Mouse (Mus musculus): ENCODE measurements around the gene Rcl1. TPM values are rescaled to one million over a fixed set of nuclear protein-coding genes. Genes with fewer than 3 reads are reported as not detected.

Gene Rcl1
- total RNA-seq, 2 experiments from 2014 or later, result 25.8 to 30.1 TPM

DNA sequence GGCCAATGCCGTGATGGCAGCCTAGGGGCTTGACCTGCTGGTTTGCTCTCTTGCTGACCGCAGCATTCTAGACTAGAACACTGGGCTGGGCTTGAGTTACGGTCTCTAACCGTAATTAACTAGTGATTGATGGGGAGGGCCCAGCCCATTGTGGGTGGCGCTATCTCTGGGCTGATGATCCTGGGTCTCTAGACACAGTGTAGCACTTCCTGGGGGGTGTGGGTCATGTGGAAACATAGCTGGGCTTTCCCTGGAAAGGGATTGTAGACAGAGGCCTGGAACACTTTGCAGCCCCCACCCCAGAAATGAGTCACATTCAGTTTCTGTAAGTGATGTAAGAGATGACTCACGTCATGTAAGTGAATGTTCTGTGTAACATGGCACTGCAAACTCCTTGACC, 48.9 kb downstream of the Rcl1 start:
- no peak for DNase-seq

DNA sequence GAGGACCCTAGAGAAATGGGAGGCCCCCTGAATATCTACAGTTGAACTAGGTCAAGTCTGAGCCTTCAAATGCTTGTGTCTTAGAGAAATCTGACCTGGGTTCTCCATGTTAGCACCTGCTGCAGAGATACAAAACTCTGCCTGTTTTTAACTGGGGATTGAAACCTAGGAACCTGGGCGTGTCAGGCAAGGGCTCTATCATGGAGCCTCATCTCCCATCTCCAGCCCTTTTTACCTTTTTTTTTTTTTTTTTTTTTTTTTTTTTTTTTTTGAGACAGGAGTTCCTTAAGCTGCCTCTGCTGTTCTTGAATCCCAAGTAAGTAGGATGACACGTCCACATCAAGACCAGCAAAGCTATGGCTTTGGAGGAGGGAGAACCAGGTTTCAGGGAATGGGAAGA, 50.3 kb downstream of the Rcl1 start:
- DNase-seq, result no peak

DNA sequence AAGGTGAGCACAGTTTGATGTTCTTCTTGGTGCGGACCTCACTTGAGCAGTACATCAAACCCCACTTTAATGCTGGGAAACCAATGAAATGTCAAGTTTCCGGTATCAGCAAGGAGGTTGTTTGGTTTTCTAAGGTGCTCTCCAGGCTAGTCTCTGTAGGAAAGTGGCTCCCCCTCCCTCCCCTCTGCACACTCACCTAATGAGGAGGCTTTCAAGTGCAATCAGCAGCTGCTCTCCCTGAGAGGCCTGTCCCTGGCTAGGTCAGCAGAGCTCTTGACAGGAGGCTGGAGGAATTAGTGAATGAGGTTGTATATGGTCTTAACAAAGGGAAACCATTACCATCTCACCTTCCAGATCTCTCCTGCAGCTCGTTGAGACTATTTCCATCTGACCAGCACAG, 54.4 kb downstream of the Rcl1 start:
- DNase-seq, result no peak

DNA sequence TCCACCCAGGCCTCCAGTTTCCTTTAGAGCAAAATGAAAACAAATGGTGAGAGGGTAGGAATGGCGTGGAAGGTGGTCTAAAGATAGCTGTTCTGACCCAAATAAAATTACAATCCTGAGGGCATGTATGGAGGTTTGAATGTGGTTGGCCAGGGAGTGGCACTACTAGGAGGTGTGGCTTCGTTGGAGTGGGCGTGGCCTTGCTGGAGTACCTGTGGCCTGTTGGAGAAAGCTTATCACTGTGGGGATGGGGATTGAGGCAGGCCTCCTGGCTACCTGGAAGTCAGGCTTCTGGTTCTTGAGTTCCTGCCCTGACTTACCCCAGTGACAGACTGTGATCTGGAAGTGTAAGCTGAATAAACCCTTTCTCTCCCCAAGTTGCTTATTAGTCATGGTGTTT, 55.2 kb downstream of the Rcl1 start:
- no peak for DNase-seq

DNA sequence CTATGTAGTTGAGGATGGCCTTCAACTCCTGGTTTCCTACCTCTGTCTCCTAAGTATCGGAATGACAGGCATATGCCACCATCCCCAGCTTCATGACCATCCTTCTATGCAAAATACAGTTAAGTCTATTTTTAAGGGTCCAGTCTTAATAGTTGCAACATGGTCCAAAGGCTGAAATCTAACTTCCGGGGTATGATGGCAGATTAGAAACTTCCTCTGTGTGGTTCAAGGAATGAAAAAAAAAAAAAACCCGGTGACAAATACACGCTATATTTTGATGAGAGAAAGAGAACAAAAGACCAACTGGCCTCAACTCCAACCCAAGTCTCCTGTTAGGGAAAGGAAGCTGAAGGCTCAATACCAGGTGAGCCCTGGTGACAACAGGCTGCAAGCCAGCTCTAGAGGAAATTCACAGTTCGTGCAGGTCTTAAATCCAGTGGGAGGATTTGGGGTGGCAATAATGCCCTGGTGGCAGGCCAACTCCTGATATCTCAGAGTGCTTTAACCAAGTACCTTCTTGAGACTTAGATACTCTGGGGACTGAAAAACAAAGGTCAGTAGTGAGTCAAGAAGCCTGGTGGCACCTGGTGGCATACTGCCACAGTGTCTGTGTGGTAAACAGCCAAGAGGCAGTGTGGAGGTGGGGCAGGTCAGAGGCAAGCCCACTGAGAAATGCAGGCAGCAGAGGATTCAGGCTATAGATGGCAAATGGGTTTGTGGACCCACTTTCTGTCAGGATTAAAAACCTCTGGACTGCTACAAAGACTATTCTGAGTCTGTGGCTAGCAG, 56.7 kb downstream of the Rcl1 start:
- DNase-seq, result no peak

DNA sequence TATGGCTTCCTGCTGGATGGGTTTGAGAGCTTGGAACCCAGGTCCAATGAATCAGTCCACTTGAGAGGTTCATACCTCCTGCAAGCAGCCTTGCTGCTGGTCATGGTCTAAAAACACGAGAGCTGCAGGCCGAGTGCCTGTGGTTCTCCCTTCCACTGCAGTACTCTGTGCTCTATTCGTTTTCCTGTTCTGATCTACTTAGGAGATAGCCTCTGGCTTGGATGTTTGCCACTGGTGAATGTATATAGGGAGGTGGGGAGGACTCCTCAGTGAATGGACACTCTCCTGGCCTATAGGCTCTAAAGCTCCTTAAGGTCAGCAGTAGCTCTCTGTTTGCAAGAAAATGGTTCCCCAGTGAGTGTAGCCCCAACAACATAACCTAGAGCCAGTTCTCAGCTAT, 57.3 kb downstream of the Rcl1 start:
- DNase-seq, result no peak

DNA sequence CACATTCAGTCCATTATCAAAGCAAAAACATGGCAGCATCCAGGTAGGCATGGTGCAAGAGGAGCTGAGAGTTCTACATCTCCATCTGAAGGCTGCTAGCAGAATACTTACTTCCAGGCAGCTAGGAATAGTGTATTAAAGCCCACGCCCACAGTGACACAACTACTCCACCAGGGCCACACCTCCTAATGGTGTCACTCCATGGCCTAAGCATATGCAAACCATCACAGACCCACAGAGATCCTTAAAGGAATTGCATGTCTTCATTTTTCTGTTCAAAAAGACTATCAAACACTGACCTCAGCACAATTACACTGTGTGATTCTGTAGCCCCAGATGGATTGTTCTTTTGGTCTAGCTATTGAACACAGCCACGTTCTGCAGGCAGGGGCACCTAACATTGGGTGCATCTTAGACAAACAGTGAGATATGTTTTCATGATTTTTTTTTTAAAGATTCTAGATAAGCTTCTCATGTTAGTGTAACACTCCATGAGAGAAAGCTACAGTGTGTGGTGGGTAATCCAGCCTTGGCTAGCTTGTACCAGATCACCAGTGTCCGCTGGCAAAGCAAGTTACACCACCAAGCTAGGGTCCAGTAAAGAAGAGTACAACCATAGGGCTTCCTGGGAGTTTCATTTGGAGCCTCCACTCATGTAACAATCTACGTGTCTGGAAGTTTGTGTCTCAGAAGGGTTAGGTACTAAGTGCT, 62.8 kb downstream of the Rcl1 start:
- no peak for DNase-seq

DNA sequence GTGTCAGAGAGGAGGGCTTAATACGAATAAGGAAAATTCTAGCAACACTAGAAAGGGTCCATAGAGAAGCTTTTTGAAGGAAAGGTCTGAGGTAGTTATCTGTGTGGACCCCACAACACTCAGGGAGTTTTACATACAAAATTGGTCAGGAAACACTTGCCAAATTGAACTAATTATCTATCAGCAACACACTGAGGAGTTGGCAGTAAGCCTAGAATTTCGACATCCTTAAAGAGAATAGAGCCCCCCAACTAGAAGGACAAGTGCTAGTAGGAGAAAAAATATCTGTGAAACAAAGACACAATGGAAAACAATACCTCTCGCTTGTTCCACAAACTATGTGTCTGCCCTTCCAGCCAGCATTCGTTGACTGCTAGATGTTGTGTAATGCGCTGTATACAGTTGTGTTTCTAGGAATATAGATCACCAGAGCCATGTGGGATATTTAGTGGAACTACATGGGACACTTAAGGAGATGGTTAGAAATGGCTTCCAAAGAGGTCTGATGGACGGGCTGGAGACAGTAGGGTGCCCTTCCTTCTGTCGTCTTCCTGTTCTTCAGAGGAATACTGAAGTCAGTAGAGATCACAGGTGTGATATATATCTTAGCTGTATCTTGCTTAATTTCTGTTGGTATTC, 63.5 kb downstream of the Rcl1 start:
- DNase-seq, result no peak

DNA sequence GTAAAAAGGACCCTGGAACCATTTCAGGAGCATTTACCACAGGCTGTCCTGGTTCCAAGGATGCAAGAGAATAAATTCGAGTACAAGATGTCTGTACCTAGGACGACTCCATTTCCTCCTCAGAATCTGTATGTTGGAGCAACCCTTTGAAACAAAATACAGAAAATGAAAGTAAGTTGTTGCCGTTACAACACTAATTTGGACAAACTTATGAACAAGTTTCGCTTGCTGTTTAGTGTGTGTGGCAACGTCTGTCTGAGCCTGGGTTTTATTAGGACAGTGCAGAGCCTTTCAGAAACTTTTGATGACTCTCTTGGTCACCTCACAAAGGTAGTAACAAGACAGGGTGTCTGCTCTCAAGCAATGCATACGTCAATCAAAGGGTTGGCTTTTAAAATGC, 66.8 kb downstream of the Rcl1 start:
- DNase-seq, result no peak

DNA sequence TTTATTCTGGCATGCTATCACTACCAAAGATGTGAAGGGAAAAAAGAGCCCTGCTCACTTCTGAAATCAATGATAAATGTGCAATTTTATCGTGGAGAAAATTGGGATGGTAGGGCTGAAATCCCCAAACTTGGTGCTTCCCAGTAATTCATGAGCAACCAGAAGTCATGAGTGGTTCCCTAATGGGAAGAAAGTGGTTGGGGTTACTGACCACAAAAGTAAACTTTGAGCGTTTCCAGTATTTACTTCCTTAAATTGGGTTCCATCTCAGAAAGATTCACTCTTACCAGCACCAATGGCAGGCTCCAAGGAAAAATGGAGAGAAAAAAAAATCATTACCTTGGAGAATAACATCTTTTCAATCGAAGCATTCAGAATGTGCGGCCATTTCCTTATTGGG, 79.2 kb downstream of the Rcl1 start:
- DNase-seq, result no peak

DNA sequence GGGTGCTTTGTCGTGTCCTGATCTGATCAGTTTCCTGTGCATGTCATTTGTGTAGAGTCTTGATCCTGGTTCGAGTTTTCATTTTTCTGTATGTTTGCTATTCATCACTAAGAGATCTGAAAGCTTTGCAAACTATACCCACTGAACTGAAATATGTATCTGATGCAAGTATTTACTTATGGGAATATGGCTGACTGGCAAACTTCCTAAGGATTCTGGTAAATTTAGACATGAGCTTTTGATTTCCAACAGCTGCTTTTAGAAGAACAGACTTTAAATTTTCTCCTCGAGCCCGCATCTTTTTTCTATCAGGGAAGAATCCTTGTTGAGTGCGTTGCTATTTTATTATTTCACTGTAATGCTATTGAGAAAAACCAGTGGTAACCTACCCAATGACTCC, 81.0 kb downstream of the Rcl1 start:
- DNase-seq, result no peak

DNA sequence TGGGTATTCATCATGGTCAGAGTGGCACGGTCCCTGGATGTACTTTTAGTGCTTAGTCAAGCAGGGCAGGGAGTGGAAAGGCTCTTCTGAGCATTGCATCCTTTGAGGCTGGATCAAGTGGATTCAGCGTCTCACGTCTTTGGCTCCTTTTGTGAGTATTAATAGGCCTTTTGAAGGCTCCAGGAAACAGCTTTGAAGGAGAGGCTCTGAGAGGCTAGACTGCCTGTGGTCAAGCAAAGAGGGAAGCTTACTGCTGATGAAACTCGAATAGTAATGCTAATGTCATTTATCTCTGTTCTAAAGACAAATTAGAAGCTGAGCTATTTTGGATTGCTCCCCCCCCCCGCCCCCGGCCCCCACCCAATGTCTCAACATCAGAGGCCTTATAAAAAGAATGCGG, 83.9 kb downstream of the Rcl1 start:
- DNase-seq, result no peak

DNA sequence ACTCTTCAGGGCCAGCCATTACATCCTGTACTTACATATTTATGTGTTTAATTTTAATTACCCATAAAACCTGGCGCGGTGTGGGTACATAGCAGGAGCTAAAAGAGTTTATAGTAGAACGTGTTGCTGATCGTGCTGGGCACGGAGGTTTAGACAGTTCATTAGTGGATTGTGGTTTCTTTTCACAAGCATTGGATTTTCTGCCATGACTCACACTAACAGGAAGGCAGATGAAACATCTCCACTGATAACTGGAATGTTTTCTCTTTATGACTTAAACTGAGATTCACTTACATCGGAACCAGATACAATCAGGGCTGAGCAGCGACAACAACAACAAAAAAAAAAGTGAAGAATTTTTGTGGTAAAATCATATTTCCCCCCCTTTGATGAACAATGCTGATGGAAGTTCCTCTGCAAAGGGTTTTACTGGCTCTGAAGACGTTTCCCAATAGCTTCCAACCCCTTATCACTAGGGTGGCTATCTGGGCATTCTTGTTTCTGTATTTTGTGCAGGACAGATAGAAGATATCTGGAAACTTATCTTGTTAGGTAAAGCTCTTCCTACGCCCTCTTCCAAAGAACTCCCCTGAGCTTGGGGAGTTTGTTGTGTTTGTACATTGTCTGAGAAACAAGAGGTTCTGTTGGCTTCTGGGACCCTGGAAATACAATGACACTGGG, 84.5 kb downstream of the Rcl1 start:
- no peak for DNase-seq

DNA sequence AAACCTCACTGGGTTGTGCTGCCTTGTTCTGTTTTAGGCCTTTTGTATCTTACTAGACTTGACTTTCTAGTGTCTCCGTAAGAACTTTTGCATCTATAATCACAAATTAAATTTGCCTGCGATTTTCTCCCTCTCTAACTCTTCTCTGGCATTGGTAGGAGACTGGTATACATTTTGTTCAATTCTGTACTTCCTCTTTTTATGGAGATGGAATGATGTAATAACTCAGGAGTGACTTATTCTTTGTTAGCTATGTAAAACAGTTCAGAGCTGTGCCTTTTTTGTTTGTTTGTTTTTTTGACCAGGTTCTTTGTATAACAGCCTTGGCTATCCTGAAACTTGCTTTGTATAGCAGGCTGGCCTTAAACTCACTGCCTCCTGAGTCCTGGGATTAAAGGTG, 87.7 kb downstream of the Rcl1 start:
- DNase-seq, result no peak

Small RNAs within 50 kb of the gene (microRNA-seq; reads per million reads assigned to microRNA genes)
- gene Mir101b, result 890 reads per million, percentile 77 among the genes with 10 or more reads in this experiment

Other genes starting within 250 kb of the Rcl1 start
- gene Plpp6, start 137.4 kb upstream of the Rcl1 start, total RNA-seq (2021), result 10 to 100 TPM; 25.4 to 43.7 TPM
- 1 to 10 TPM; 3.2 to 8.6 TPM for gene 4430402I18Rik, start 133.6 kb upstream of the Rcl1 start, total RNA-seq (2021)
- gene Cdc37l1, start 111.0 kb upstream of the Rcl1 start, total RNA-seq (2021), result 10 to 100 TPM; 43.4 to 52.5 TPM
- gene Ak3, start 53.4 kb upstream of the Rcl1 start, total RNA-seq (2021), result 100 to 1,000 TPM; 146 to 253 TPM
- 10 to 100 TPM; 16.1 to 24.2 TPM for gene Jak2, start 150.5 kb downstream of the Rcl1 start, total RNA-seq (2021)
- gene Insl6, start 224.0 kb downstream of the Rcl1 start, total RNA-seq (2021), result under 1 TPM; 0.76 to 0.82 TPM
- gene Rln1, start 233.3 kb downstream of the Rcl1 start, total RNA-seq (2021), result not detected